Mouse (Mus musculus): ENCODE data around the gene Card10.
"Not testable (repeated sequence)": the region's sequence is repeated elsewhere in the genome, so short reads cannot be mapped to it uniquely, and the experiment has no call there.

Gene Card10

DNA sequence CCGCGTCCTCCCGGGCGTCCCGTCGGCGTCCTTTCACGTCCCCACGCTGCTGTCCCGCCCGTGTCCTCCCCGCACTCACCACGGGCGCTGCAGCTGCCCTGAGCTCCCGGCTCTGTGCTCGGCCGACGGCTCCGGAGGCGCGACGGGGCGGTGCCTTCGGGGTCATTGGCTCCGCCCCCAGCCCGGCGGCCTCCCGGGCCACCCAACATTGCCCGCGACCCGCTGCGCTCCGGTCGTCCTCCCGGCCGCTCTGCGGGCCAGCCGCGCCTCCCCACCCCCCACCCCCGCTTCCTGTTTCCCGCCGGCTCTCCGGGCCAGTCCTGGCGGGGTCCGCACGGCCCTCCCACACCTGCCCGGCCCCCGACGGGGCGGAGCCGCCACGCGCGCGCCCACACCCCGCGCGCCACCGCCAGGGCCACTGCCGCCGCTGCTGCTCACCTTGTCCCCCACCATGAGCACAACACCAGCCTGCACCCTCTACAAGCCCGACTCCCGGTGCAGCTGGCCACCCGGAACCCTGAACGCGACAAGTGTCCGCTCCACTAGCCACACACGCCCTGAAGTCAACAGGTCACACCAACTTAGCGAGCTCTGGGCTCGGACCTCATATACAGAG lies at the start of gene Card10:
TSS of gene Card10 (minus strand) at position 267 of the 616 bp plus-strand sequence.
- no peak for DNase-seq (ENCODE audit: low read depth)

DNA sequence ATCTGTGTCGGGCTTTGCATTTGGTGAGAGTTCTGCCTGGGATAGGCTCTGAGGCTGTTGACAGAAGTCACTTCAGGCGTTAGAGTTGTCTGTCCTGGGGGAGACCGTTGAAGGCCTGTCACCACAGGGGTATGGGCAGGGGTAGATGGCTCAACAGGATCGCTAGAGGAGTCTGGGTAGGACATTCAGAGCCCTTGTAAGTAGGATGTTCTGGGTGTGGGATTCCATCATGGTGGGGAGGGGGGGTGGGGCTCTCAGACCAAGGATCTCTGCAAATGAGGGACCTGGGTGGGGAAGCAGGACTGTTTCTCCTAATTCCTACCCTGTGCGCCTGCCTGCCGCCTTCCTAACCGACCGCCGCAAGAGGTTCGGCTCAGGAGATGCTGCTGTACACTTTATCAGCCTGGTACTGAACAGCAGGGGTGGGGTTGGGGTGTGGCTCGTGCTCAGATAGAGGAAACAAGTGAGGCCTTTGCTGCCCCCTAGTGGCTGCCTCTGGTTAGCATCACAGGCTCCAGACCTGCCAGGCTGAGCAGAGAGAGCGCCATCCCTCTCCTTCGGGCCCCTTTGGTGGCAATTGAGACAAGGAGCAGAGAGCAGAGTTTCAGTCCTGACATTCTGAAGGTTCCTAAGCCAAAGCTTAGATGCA lies 48.8 kb upstream of the Card10 start:
- DNase-seq (ENCODE audit: low read depth), result peak; percentile 88

DNA sequence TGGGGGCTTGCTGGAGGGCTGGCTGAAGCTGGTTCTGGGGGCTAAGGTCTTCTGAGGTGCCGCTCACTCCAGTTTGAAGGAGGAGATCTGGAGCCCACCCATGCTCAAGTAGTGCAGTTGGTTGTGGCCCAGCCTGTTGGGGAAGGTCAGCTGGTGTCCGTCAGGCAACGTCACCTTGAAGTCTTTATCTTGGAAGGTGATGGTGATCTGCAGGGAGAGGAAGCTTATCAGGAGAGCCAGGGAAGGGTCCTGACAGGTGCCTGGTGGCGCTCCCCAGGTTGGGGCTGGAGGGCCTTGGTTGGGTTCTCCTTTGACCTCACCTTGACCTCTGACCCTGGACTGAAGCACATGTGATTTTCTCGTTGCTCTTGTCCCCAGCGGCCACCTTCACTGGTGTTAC lies 48.1 kb upstream of the Card10 start:
- DNase-seq (ENCODE audit: low read depth), result no peak

DNA sequence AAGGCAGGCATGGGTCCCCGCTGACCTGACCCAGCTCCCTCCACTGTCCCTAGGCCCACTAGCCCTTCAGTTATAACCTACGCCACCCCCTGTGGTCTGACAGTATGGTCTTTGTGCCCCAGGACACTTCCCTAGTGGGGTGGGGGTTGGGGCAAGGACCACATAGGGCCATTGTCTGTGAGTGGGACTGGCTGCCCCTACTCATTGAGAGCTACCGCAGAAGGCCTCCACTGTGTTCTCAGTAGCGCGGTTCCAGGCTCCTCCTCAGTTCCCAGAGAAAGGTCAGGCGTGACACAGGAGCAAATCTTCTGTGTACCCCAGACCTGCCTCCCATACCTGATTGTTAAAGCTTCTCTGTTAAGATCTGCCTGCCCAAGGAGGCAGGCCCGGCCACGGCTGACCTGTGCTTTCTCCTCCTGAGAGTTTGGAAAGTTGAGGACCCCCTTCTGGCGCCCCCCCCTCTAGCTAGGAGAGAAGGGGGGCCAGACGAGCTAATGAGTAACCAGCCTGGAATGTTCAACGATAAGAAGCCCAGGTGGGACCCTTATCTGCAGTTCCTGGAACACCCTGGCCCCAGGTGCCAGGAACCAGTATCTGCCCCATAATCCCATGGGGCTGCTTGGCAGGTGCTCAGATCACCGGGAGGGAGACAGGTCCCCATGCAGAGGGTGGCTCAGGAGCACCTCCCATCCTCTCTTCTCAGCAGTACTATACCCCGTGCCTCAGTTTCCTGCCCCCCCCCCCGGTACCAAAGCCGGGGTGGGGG lies 47.4 kb upstream of the Card10 start:
- no peak for DNase-seq (ENCODE audit: low read depth)

DNA sequence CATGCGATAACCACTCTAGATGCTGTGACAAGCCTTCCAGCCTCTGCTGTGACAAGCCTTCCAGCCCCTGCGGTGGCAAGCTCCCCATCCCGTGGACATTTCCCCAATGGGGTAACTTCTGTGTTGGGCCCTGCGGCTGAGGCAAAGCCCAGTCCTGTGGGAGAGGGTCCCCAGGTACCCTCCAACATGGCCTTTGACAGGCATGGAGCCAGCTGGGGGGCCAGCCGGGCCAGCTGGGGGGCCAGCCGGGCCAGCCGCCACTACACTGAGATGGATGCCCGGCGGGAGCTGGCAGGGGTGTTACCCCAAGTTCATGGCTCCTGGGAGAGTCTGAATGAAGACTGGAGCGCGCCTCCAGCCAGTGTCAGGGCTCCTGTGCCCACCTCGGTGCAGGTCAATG lies 46.6 kb upstream of the Card10 start:
- DNase-seq (ENCODE audit: low read depth), result no peak

DNA sequence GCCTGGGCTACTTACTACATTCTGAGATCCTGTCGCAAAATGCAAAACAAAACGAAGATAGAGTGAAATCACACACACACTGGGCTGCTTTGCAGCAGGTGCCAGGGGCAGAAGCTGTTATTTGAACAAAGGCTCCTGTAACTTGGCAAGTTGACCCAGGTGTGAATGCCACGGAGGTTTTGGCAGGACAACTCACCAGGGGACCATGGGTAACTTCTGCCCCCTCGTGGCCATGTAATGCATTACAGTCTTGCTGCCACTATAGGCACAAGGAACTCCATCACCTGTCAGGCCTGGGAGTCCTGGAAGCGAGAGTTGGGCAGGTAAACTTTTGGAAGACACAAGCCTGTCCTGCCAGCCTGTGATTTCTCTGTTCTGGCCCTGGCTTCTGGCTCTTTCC lies 45.6 kb upstream of the Card10 start:
- peak; percentile 69 for DNase-seq (ENCODE audit: low read depth)

DNA sequence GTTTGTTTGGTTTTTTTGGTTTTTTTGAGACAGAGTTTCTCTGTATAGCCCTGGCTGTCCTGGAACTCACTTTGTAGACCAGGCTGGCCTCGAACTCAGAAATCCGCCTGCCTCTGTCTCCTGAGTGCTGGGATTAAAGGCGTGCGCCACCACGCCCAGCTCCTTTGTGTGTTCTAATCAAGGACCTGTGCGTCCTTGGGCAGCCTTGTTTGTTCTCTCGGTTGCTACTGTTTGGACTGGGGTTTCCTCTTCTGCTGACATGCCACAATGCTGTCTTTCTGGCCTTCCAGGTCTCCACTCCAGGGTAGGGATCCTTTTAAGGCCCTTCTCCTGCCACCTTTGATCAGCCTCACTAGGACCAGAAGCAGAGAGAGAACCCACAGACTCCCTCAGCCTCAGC lies 44.0 kb upstream of the Card10 start:
- not testable (repeated sequence) for DNase-seq (ENCODE audit: low read depth)

DNA sequence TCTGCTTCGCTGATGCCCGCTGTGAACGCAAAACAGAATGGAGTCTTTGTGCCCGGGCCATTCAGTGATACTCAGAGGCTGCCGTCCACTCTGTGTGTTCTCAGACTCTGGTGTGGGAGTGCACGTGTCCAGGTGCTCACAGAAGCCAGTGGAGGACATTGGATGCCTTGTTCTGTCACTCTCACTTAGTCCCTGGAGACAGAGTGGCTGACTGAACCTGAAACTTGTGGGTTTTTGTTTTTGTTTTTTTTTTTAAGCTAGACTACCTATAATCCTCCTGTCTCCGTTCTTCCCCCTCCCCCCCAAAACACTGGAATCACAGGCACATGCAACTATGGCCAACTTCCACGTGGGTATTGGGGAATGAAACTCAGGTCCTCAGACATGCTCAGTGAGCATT lies 43.5 kb upstream of the Card10 start:
- no peak for DNase-seq (ENCODE audit: low read depth)

DNA sequence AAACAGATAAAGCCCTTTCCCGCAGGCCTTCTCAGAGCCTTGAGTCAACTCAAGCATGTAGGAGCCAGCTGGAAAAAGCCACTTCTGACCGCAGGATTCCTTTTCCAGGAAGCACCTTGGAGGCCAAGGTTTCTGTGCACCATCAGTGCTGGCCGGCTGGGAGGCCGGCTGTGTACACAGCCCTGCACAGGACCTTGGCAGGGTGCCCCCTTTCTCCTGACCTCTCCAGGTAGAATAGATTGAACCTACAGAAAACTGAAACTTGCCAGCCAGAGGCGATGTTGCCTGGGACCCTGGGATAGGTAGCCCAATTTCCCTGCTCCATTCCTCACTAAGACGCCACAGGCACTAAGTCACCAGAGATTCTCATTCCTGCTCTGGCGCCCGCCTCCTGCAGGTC lies 43.0 kb upstream of the Card10 start:
- no peak for DNase-seq (ENCODE audit: low read depth)

DNA sequence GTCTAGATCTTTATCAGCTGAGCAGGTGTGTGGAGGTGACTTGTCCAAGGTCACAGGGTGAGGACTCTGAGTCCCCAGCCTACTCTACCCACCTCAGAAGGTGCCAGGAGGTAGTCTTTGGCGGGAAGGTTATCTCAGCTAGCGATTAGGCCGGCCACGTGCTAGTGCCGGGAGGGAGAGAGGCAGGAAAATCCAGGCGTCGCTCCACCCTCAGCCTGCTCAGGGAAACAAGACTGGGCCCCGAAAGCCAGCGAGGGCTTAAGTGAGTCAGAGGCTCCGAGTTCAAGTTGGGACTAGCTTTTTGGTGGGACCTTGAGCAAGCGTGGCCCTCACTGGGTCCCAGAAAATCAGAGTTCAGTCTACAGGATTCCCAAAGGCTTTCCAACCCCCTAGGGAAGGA lies 42.5 kb upstream of the Card10 start:
- no peak for DNase-seq (ENCODE audit: low read depth)

DNA sequence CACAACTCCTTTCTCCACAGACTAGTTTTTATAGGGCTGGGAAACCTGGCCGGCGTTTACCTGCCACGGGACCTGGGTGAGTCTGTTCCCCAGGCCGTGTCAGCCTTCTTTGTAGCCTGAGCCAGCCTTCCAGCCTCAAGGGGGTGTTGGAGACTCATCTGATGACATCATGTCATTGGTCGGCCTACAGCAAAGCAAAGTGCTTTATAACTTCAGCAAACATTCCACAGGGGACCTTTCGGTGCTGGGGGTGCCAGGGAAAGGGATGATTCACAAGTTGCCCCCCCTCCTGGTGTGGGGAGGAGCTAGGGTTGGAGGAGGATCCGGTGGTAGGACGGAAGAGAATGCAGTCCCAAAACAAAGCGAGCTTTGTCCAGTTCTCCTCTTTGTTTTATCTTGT lies 41.9 kb upstream of the Card10 start:
- DNase-seq (ENCODE audit: low read depth), result no peak

DNA sequence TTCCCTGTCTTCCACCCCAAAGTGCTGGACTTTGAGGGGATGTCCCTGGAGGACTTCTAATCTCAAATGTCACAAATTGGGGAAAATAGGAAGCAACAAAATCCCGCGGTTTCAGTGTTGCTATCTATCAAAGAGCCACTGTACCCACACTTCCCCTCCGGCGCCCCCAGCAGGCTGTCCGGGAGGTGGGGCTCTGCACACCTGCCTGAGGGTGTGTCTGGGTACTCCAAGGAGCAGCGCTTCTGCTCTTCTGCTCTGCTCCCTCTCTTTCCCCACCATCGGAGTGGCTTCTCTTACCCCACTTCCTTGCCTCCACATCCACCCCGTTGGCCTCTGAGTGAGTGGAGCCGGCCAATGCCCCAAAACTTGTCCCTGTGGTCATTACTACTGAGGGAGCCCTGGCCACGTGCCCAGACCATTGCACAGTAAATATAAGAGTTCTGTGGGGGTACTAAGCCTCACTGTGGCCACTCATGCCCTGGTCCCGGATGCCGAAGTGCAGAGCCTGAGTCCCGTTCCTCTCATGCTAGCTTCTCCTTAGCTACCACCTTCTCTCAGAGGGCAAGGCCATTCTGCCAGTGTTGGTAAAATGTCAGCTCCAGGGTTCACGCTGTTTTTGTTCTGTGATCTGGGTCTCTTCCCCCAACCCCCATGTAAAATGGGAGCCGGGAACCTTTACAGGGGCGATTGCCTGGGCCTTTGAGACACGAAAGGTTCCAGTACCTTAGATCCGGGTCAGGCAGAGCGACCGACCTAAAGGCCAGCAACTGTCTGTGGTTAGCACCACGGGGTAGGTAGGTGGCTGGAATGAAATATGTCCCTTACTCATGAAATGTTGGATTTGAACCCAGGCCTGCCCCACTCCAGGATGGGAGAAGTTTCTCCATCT lies 41.0 kb upstream of the Card10 start:
- no peak for DNase-seq (ENCODE audit: low read depth)

DNA sequence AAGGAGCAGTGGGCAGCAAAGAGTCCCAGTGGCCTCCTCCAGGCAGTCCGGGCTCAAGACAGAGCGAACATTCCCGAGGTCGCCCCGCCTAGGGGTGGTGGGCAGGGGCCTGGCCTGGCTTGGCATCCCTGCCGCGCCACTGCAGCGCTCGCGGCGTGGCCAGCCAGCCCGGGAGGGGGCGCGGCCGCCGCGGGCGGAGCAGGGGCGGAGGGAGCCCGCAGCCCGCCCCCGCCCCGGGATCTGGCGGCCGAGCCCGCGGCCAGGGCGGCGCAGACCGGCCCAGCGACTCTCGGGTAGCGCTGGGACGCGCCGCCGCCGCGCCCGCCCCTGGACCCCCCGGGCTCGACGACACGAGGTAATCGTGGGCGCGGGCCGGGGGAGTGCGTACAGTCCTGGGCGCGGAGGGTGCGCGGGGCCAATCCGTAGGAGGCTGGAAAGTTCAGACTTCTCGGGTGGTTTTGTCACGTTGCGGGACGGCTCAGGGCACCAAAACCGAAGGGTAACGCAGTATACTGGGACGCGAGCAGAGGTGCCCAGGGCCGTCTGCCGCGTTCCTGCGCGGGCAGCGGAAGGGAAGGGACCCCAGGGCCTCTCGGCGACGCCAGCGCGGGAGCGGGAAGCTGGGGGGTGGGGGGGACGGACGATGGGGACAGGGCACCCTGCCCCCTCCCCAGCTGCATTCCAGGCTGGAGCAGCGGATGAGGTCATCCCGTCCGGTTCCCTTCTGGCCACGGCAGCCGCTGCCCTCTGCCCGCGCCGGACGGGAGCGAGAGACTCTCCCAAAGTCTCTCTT lies 39.7 kb upstream of the Card10 start, which contains the start of gene Cdc42ep1:
TSS of gene Cdc42ep1 (plus strand) at position 254 of the 793 bp plus-strand sequence.
- no peak for DNase-seq (ENCODE audit: low read depth)

DNA sequence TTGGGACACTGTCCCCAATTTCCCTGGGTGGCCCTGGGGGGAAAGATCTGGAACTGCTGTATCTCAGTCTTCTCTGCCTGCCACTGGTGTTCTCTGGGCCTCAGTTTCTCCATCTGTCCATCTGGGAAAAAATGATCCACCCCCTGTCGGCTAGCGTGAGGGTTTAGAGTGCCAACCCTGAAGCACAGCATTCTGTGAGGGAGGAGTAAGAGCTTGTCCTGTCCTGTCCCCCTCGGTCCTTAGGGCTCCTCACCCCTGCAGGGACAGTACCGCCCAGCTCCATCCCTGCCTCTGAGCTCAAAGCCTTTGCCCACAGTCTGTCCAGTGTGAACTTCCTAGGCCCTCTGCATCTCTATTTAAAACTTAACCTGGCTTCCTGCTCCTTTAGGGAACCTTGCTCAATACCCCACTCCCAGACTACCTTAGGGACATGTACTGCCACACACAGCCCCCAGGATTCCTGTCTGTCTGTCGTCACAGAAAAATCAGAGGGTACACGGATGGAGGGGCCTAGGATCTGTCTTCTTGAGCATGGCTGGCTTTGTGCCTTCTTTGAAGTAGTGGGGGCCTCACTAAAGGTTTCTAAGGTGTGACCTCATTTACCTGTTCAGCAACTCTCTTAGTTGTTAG lies 38.4 kb upstream of the Card10 start:
- no peak for DNase-seq (ENCODE audit: low read depth)

DNA sequence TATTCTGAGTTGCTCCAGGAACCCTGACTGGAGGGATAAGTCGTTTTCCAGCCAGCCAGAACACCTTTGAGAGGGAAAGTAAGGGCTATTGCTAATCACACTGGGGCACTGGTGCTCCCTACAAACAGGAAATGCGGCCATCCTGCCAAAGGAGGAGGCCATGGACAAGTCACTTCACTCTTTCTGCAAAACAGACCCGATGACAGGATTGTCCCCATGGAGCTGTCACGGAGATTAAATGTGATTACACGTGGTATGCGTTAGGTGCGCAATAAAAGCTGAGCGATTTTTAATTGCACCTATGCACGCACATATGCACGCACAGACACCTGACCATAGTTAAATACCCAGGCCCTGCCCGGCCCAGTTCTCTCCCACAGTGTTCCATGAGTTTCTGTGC lies 37.9 kb upstream of the Card10 start:
- no peak for DNase-seq (ENCODE audit: low read depth)

DNA sequence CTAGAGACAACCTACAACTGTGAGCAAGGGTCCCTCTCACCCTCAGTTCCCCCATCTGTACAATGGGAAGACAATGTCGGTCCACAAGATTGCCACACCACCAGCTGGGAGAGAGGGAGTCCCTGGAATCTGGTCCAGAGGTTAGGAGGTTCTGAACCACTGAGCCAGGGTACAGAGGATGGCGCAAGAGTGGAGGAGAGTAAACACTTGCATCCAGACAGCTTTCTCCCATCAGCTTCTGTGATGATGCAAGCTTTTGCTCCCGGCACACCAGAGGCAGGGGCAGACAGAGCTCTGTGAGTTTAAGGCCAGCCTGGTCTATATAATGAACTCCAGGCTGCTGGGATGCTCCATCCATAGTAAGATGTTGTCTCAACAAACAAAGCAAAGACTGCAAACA lies 37.4 kb upstream of the Card10 start:
- DNase-seq (ENCODE audit: low read depth), result no peak

DNA sequence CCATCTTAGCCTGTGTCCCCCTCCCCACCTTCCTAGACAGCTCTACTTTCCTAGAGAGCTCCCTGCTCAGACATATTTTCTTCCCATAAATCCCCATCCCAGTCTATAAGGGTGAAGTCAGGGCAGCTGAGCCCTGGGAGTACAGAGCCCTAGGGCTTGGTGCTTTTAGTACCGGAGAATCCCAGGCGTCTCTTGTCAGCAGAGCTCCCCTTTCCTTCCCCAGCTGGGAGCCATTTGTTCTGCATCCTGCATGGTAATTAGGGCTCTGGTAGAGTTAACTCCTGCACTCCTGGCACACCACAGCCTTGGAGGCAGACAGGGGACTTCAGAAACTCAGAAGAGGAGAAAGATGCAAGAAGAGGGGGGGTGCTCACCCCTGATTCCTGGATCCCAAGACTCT lies 36.9 kb upstream of the Card10 start:
- no peak for DNase-seq (ENCODE audit: low read depth)

DNA sequence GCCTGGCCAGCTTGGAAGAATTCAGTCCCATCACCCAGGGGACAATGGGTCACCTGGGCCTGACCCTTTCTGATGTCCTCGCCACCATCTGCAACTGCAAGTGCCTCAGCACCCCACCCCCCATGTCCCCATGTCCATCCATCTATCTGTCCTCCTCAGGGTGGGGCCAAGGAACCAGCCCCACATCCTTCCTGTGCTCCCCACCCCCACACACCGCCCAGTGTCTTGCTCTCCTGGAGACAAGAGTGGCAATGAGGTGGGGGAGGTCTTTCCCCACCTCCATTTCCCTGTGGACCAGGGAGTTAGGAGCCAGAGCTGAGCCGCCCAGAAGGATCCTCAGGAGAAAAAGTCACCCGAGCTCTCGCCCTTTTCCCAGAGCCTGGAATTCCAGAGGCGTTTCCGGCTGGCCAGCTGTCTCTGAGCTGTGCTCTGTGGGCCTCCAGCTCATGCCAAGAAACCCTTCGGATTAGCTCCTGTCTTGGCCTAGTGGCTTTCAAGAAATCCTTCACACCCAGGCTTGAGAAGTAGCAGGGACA lies 33.3 kb upstream of the Card10 start:
- DNase-seq (ENCODE audit: low read depth), result no peak

DNA sequence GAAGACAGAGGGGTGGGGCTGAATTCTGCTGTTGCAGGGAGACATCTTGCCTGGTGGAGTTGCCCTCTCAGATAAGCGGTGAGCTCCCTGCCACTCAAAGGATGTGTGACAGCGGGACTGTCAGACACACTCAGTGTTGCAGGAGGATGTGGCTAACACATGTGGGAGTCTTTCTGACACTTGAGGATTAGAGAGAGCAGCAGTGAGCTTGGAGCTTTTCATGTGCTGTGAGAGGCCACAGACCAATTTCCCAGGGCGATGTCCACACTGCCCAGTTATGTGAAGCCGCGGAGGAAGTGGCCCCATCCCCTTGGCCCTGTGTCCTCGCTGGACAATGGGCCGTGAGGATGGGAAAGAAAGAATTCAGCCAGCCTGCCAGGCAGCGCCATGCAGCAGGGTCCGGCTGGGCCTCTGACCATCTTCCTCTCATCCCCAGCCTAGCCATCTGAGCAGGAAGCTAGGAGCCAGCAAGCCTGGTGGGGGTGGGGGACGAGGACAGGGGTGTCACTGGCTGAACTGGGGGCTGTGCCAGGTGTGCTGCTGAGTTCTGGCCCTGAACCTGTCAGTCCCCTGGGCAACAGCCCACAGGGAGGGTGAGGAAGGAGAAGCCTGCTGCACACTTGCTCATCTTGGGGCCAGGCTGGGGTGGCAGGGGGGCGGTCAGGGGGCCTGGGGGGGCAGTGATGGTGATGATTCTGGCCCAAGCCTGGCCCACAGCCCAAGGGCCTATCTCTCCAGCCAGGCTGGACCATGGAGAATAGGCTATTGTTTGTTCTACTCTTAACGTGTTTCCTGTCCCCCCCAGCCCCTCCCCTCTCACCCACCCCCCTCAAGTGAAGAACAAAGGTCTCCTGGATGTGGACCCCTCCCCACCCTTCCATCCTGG lies 32.6 kb upstream of the Card10 start:
- peak; percentile 65 for DNase-seq (ENCODE audit: low read depth)

All from 416B (cell line).